Mouse (Mus musculus): ENCODE measurements around the gene Dync1li1. TPM values are rescaled to one million over a fixed set of nuclear protein-coding genes. Genes with fewer than 3 reads are reported as not detected.

The Dync1li1 gene
- polyA plus RNA-seq, 1 experiment from 2014 or later, result 110 TPM

- H3K9ac ChIP-seq (replicated peaks), result no peak overlapping the region
- 64% methylated on average over 6 of the region's 6 CpGs for whole genome bisulfite sequencing
- H3K9me3 ChIP-seq, result no peaks in the 10 kb centered on the region
- no peaks in the 10 kb centered on the region for H3K36me3 ChIP-seq
- H3K4me1 ChIP-seq, result no peaks in the 10 kb centered on the region
- H3K27me3 ChIP-seq, result no peaks in the 10 kb centered on the region
- H3K4me3 ChIP-seq, result no peak overlapping the region
- no peak for ATAC-seq (replicated peaks)
- H3K4me2 ChIP-seq (replicated peaks), result no peak overlapping the region
- H3K27ac ChIP-seq (replicated peaks), result peak overlapping the region; percentile 52
Observed at GRCm38 (mm10) chr9:114660506-114660905, 28.1 kb upstream of the Dync1li1 start.

GRCm38 (mm10) chr9:114660983-114661382 lies 27.6 kb upstream of the Dync1li1 start:
- H3K27ac ChIP-seq (replicated peaks), result no peak overlapping the region
- no peak for ATAC-seq (replicated peaks)
- H3K4me3 ChIP-seq, result no peak overlapping the region
- H3K9me3 ChIP-seq, result no peaks in the 10 kb centered on the region
- H3K27me3 ChIP-seq, result no peaks in the 10 kb centered on the region
- no peak overlapping the region for H3K9ac ChIP-seq (replicated peaks)
- H3K36me3 ChIP-seq, result no peaks in the 10 kb centered on the region
- H3K4me1 ChIP-seq, result no peaks in the 10 kb centered on the region
- H3K4me2 ChIP-seq (replicated peaks), result no peak overlapping the region
- WGBS, result 83% methylated on average over 6 of the region's 6 CpGs

GRCm38 (mm10) chr9:114661991-114662390 lies 26.6 kb upstream of the Dync1li1 start:
- Histone ChIP-seq H3K36me3 (no peaks in the 10 kb centered on the region), H3K27ac (replicated peaks) (no peak overlapping the region), H3K9ac (replicated peaks) (no peak overlapping the region), H3K27me3 (no peaks in the 10 kb centered on the region), H3K9me3 (no peaks in the 10 kb centered on the region), H3K4me2 (replicated peaks) (no peak overlapping the region), H3K4me3 (no peak overlapping the region), H3K4me1 (no peaks in the 10 kb centered on the region)
- WGBS, result 69% methylated on average over 7 of the region's 7 CpGs
- no peak for ATAC-seq (replicated peaks)

GRCm38 (mm10) chr9:114663782-114664181 lies 24.8 kb upstream of the Dync1li1 start:
- no peak for ATAC-seq (replicated peaks)
- H3K27ac ChIP-seq (replicated peaks), result no peak overlapping the region
- no peaks in the 10 kb centered on the region for H3K27me3 ChIP-seq
- H3K4me1 ChIP-seq, result no peaks in the 10 kb centered on the region
- WGBS, result 88% methylated on average over 11 of the region's 11 CpGs
- H3K9me3 ChIP-seq, result no peaks in the 10 kb centered on the region
- no peak overlapping the region for H3K9ac ChIP-seq (replicated peaks)
- H3K4me3 ChIP-seq, result no peak overlapping the region
- no peak overlapping the region for H3K4me2 ChIP-seq (replicated peaks)
- H3K36me3 ChIP-seq, result no peaks in the 10 kb centered on the region

GRCm38 (mm10) chr9:114666858-114667257 lies 21.7 kb upstream of the Dync1li1 start:
- Histone ChIP-seq H3K9ac (replicated peaks) (no peak overlapping the region), H3K4me2 (replicated peaks) (no peak overlapping the region), H3K4me1 (no peaks in the 10 kb centered on the region), H3K27ac (replicated peaks) (no peak overlapping the region), H3K36me3 (no peaks in the 10 kb centered on the region), H3K9me3 (no peaks in the 10 kb centered on the region), H3K27me3 (no peaks in the 10 kb centered on the region), H3K4me3 (no peak overlapping the region)
- no peak for ATAC-seq (replicated peaks)
- 90% methylated on average over 10 of the region's 10 CpGs for WGBS

- ATAC-seq (replicated peaks), result no peak
- Histone ChIP-seq H3K27me3 (no peaks in the 10 kb centered on the region), H3K9ac (replicated peaks) (no peak overlapping the region), H3K27ac (replicated peaks) (no peak overlapping the region), H3K4me1 (peaks cover 1% of the 10 kb centered on the region), H3K9me3 (no peaks in the 10 kb centered on the region), H3K4me3 (no peak overlapping the region), H3K36me3 (no peaks in the 10 kb centered on the region), H3K4me2 (replicated peaks) (no peak overlapping the region)
- WGBS, result 84% methylated on average over 4 of the region's 4 CpGs
Observed at GRCm38 (mm10) chr9:114668047-114668446, 20.5 kb upstream of the Dync1li1 start.

GRCm38 (mm10) chr9:114669011-114669410 lies 19.6 kb upstream of the Dync1li1 start:
- Histone ChIP-seq H3K4me3 (no peak overlapping the region), H3K4me1 (peaks cover 7% of the 10 kb centered on the region), H3K36me3 (no peaks in the 10 kb centered on the region), H3K9ac (replicated peaks) (no peak overlapping the region), H3K27ac (replicated peaks) (no peak overlapping the region), H3K27me3 (no peaks in the 10 kb centered on the region), H3K9me3 (no peaks in the 10 kb centered on the region), H3K4me2 (replicated peaks) (no peak overlapping the region)
- 67% methylated on average over 5 of the region's 5 CpGs for WGBS
- ATAC-seq (replicated peaks), result no peak

GRCm38 (mm10) chr9:114671946-114672345 lies 16.6 kb upstream of the Dync1li1 start:
- no peaks in the 10 kb centered on the region for H3K9me3 ChIP-seq
- no peak overlapping the region for H3K4me2 ChIP-seq (replicated peaks)
- no peak for ATAC-seq (replicated peaks)
- peaks cover 7% of the 10 kb centered on the region for H3K4me1 ChIP-seq
- no peak overlapping the region for H3K4me3 ChIP-seq
- H3K27me3 ChIP-seq, result no peaks in the 10 kb centered on the region
- WGBS, result 21% methylated on average over 1 of the region's 1 CpGs
- H3K27ac ChIP-seq (replicated peaks), result no peak overlapping the region
- no peak overlapping the region for H3K9ac ChIP-seq (replicated peaks)
- H3K36me3 ChIP-seq, result no peaks in the 10 kb centered on the region

GRCm38 (mm10) chr9:114672703-114673561 lies 15.7 kb upstream of the Dync1li1 start:
- peak overlapping the region; percentile 60 for H3K4me2 ChIP-seq (replicated peaks)
- peak; percentile 75 for ATAC-seq (replicated peaks)
- WGBS, result 4% methylated on average over 24 of the region's 24 CpGs
- H3K27me3 ChIP-seq, result no peaks in the 10 kb centered on the region
- H3K9me3 ChIP-seq, result no peaks in the 10 kb centered on the region
- H3K4me1 ChIP-seq, result peaks cover 7% of the 10 kb centered on the region
- peak overlapping the region; percentile 40 for H3K4me3 ChIP-seq
- no peaks in the 10 kb centered on the region for H3K36me3 ChIP-seq
- peak overlapping the region; percentile 65 for H3K27ac ChIP-seq (replicated peaks)
- peak overlapping the region; percentile 56 for H3K9ac ChIP-seq (replicated peaks)

GRCm38 (mm10) chr9:114673626-114674025 lies 15.0 kb upstream of the Dync1li1 start:
- no peak overlapping the region for H3K9ac ChIP-seq (replicated peaks)

GRCm38 (mm10) chr9:114678576-114678975 lies 10.0 kb upstream of the Dync1li1 start:
- H3K36me3 ChIP-seq, result no peaks in the 10 kb centered on the region
- H3K9ac ChIP-seq (replicated peaks), result no peak overlapping the region
- H3K4me3 ChIP-seq, result no peak overlapping the region
- WGBS, result 91% methylated on average over 5 of the region's 5 CpGs
- H3K27me3 ChIP-seq, result no peaks in the 10 kb centered on the region
- ATAC-seq (replicated peaks), result no peak
- no peak overlapping the region for H3K27ac ChIP-seq (replicated peaks)
- no peak overlapping the region for H3K4me2 ChIP-seq (replicated peaks)
- 0 out of 2 replicates have a peak, but pooled peaks cover under 1% of the 10 kb centered on the region for H3K4me1 ChIP-seq
- no peaks in the 10 kb centered on the region for H3K9me3 ChIP-seq

More at GRCm38 (mm10) chr9:114673626-114674025, 15.0 kb upstream of the Dync1li1 start:
- peaks cover 7% of the 10 kb centered on the region for H3K4me1 ChIP-seq
- H3K27ac ChIP-seq (replicated peaks), result peak overlapping the region; percentile 65
- WGBS, result 53% methylated on average over 2 of the region's 2 CpGs
- no peaks in the 10 kb centered on the region for H3K27me3 ChIP-seq
- H3K4me3 ChIP-seq, result no peak overlapping the region
- no peak overlapping the region for H3K4me2 ChIP-seq (replicated peaks)
- H3K9me3 ChIP-seq, result no peaks in the 10 kb centered on the region
- H3K36me3 ChIP-seq, result no peaks in the 10 kb centered on the region
- peak; percentile 6; the same call in 1 of the 2 replicates for ATAC-seq (replicated peaks)

GRCm38 (mm10) chr9:114679944-114680343 lies 8.6 kb upstream of the Dync1li1 start:
- Histone ChIP-seq H3K27me3 (no peaks in the 10 kb centered on the region), H3K4me2 (replicated peaks) (no peak overlapping the region), H3K4me1 (no peaks in the 10 kb centered on the region), H3K36me3 (no peaks in the 10 kb centered on the region), H3K27ac (replicated peaks) (no peak overlapping the region), H3K9me3 (no peaks in the 10 kb centered on the region), H3K9ac (replicated peaks) (no peak overlapping the region), H3K4me3 (no peak overlapping the region)
- WGBS, result 84% methylated on average over 5 of the region's 5 CpGs
- no peak for ATAC-seq (replicated peaks)

GRCm38 (mm10) chr9:114680531-114680930 lies 8.1 kb upstream of the Dync1li1 start:
- no peaks in the 10 kb centered on the region for H3K27me3 ChIP-seq

More at GRCm38 (mm10) chr9:114680531-114680930, 8.1 kb upstream of the Dync1li1 start:
- Histone ChIP-seq H3K27ac (replicated peaks) (no peak overlapping the region), H3K9me3 (no peaks in the 10 kb centered on the region), H3K4me1 (no peaks in the 10 kb centered on the region), H3K4me2 (replicated peaks) (no peak overlapping the region), H3K36me3 (no peaks in the 10 kb centered on the region), H3K4me3 (no peak overlapping the region), H3K9ac (replicated peaks) (no peak overlapping the region)
- ATAC-seq (replicated peaks), result no peak
- WGBS, result 80% methylated on average over 6 of the region's 6 CpGs
